Mouse (Mus musculus): ENCODE results near the gene Bhlhe23. TPM values are rescaled to one million over a fixed set of nuclear protein-coding genes. Genes with fewer than 3 reads are reported as not detected.

Gene Bhlhe23
- total RNA-seq, 2 experiments from 2014 or later, result not detected

DNA sequence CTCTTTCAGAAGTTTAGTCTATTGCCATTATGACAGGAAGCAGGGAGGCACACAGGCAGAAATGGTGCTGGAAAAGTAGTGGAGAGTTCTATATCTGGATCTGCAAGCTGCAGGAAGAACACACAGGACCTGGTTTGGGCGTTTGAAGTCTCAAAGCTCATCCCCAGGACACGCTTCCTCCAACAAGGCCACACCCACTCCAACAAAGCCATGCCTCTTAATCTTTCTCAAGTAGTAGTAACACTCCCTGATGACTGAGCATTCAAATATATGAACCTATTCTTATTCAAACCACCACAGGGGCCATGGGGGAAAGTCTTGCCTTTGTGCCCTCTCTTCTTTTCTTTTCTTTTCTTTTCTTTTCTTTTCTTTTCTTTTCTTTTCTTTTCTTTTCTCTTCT lies 3.6 kb upstream of the Bhlhe23 start:
- no peak for DNase-seq (ENCODE audit: low spot score in 2 of 2)
- intact Hi-C loops (cut with DNase I), result no loop called here

DNA sequence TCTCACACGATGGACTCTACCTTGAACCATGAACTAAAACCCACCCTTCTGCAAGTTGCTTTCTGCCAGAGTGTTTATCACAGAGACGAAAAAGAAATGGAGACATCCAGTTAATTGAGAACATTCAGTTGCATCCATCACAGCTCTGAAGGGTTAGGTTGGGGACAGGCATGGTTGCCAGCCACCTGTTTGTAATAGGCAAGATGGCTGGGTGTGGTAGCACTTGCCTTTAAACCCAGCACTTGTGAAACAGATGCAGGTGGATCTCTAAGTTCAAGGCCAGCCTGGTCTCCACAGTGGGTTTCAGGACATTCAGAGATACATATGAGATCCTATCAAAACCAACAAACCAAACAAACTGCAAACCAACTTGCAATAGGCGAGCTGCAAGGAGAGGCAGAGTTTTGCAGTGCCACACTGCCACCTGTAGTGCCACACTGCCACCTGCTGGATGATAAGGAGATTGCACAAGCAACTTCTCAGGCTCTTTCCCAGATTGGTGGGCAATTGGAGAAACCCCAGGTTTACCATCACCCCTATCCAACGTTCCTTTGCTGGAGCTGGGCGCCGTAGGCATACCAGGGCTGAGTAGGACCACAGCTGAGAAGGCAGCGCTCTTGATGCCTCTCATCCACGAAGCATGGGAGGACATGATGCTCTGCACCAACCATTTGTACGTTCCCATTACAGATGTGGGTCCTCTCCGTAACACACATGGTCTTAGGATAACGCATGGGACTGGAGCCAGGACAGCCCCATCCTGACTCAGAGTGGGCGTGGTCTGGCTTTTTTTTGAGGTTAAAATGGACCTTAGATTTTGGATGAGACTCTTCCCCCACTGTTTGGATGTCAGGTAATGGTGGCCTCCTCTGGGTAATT lies 2.8 kb upstream of the Bhlhe23 start:
- DNase-seq (ENCODE audit: low spot score in 2 of 2), result peak; percentile 67 to 79
- intact Hi-C loops (cut with DNase I), result loop anchor here (2.0 to 10.0 kb wide), 2 partner anchors 35 to 505 kb away; partner anchors contain the start of gene Cables2

GRCm38 (mm10) chr2:180775641-180776040 lies 1.1 kb downstream of the Bhlhe23 start:
- intact Hi-C loops (cut with DNase I), result loop anchor here (2.0 to 10.0 kb wide), 2 partner anchors 193 to 501 kb away; partner anchors contain the start of gene Cables2
- no peak for DNase-seq (ENCODE audit: low spot score in 2 of 2)

DNA sequence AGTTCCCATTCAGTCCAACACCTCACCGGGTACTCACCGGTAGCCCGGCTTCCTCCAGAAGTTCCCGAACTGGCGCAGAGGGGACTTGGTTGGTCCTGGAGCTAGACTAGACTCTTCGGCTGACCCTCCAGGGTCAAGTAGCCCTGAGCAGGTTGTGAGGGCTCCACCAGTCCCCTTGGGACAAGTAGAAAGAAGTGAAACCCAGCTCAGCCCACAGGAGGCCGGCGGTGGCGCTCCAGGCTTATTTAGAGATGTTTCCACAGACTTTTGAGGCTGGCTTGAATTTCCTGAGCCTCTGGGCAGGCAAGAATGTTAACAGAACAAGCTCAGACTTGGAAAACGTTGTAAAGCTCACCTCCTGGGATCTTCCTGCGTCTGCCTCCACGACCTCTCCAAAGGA lies 1.5 kb downstream of the Bhlhe23 start:
- intact Hi-C loops (cut with DNase I), result loop anchor here (10.0 kb wide), 1 partner anchor 500 kb away; the partner anchor contains the start of gene Cables2
- no peak for DNase-seq (ENCODE audit: low spot score in 2 of 2)

GRCm38 (mm10) chr2:180765713-180766112 lies 11.0 kb downstream of the Bhlhe23 start:
- DNase-seq (ENCODE audit: low spot score in 2 of 2), result no peak
- intact Hi-C loops (cut with DNase I), result no loop called here

DNA sequence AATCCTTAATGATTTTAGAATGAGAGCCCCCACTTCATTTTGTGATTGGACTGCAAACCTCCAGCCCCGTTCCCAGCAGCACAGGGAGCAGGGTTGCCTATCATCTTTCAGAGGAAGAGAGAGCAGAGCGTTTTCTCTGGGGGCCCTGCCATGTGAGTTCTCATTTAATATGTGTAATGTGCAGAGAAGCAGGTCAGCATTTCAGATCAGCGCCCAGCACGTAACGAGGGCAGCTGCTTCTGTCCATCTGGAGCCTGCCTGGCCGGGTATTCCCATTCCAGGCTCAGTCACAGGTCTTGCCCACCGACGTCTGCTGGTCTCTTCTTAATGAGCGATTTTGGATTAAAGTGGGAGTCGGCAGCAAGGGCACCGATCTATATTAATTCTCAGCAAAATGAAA lies 11.7 kb downstream of the Bhlhe23 start:
- no peak for DNase-seq (ENCODE audit: low spot score in 2 of 2)

DNA sequence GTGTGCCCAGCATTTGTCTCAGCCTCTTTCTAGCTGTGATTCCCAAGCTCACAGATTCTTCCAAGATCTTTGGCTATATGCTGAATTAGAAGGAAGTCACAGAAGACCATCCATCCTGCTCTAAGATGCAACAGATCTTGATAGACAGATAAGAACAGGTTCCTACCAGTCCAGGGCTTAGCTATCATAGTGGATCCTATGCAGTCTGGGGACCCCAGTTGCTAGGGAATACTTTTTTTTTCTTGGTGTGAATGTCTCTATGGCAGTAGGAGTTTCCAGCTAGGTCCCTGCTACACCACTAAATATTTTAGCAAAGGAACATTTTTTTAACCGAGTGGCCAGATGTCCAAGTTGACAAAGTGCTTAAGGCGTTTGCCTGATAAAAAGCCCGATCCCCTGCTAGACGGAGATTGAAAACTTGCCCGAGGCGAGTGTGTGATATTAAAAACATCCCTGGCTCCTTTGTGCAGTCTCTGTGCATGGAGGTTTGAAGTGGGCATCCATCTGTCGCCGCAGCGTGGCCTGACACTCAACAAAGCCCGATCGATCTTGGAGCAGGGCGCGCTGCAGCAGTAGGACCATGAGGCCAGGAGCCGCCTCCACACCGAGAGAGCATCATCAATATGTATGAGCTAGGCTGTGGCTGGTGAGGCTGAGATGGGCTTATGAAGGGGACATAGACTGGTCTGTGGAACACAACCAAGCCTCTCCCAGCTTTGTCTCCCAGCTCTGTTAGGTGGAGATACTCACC lies 18.0 kb downstream of the Bhlhe23 start:
- intact Hi-C loops (cut with DNase I), result no loop called here
- DNase-seq (ENCODE audit: low spot score in 2 of 2), result no peak

More for the DNA sequence above, 11.7 kb downstream of the Bhlhe23 start:
- intact Hi-C loops (cut with DNase I), result no loop called here

DNA sequence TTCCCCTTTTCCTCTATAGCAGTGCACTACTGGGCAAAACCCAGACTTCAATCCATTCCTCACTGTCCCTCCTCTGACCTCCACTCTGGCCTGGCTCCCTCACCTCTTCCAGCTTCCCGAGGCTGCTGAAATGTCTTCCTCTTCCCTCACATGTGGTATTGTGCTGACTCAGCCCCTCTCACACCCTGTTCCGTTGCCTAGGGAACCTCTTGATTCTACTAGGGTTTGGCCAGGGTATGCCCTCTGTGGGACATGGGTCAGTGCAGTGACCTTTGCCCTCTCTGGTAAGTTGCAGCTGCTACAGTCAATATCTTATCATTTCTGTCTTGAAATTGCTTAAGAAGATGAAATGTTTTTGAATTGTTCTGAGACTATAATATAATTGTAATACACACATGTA lies 19.9 kb downstream of the Bhlhe23 start:
- no peak for DNase-seq (ENCODE audit: low spot score in 2 of 2)
- intact Hi-C loops (cut with DNase I), result no loop called here

DNA sequence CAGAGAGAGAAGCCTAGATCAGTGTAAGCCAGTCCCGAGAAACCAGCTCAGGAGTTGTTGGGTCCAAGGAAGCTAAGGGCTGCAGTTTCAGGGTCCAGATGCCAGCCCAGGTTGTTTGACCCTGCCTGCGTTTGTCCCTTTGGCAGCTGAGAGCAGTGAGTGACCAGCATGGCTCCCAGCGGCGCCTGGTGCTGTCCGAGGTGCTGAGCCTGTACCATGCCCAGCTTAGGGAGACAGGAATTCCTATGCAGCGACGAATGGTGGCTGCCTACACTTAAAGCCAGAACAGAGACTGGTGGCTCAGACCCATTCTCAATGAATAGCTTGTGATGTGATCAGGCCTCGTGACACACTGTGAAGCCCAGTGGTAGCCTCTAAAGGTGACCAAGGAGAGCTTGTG lies 20.8 kb downstream of the Bhlhe23 start:
- no peak for DNase-seq (ENCODE audit: low spot score in 2 of 2)
- intact Hi-C loops (cut with DNase I), result no loop called here

DNA sequence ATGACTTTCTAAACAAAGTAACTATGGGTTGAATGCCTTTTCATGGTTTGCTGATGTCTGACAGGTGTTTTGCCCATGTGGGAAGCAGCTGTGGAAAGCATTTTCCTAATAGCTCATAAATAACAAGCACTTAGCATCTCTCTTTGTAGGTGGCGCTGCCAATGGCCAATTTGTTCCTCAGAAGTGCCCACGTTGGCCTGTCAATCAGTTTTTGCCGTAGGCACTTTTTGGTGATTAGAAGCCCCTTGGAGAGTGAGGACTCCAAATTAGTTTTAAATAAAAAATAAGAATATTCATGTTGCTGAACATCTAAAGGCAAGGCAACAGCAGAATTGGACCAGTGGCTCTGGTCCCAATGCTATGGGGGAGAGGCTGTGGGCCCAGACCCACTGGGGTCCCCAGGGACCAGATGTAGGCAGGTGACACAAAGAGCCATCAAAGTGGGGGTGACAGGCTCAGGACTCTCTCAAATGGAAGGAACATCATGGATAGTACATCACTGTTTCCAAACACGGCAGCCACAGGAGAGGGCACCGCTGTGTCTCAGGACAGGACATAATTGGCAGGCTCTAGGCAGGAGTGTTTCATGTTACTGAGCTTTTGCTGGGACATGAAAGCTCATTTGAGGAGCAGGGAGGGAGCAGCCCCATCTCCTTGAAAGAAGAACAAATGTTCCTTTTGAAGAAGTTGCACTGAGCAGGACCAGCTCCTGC lies 21.6 kb downstream of the Bhlhe23 start:
- DNase-seq (ENCODE audit: low spot score in 2 of 2), result no peak
- intact Hi-C loops (cut with DNase I), result no loop called here

DNA sequence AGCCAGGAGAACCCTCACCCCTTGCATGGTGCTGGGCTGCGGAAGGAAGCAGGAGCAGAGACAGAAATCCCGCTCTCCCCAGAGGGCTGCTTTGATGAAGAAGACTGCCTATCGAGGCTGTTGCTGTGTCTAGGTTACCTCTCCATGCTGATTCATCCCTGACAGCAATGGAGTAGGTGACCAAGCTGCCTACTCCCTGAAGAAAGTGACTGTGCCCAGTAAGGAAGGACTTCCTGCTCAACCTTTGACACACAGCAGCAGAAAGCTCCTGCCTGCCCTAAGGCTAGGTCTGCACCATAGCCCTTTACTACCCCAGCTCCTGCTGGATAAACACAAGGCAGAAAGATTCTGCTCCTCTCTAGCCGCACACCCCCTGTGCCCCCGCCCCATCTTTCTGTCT lies 27.8 kb downstream of the Bhlhe23 start:
- intact Hi-C loops (cut with DNase I), result loop anchor here (5.0 to 10.0 kb wide), 2 partner anchors 167 to 274 kb away; partner anchors contain the start of gene Mrgbp
- no peak for DNase-seq (ENCODE audit: low spot score in 2 of 2)

- DNase-seq (ENCODE audit: low spot score in 2 of 2), result no peak
- intact Hi-C loops (cut with DNase I), result loop anchor here (5.0 to 10.0 kb wide), 2 partner anchors 164 to 272 kb away; partner anchors contain the start of gene Mrgbp
Observed at GRCm38 (mm10) chr2:180746569-180747192, 30.0 kb downstream of the Bhlhe23 start.

GRCm38 (mm10) chr2:180745248-180745927 lies 31.3 kb downstream of the Bhlhe23 start:
- peak; percentile 92 for DNase-seq (ENCODE audit: low spot score in 2 of 2)
- intact Hi-C loops (cut with DNase I), result loop anchor here (2.0 to 10.0 kb wide), 3 partner anchors 33 to 271 kb away; partner anchors contain the start of gene Mrgbp

DNA sequence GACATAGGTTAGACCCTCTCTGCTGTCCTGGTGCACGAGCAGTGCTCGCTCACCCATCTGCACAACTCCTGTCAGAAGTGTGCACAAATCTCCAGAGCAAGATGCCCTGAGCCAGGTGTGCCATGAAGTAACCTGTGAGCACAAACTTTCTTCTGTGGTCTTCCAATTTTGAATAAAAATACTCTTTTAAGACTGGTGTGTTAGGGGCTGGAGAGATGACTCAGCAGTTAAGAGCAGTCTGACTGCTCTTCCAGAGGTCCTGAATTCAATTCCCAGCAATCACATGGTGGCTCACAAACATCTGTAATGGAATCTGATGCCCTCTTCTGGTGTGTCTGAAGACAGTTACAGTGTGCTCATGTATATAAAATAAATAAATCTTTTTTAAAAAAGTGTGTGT lies 33.4 kb downstream of the Bhlhe23 start:
- intact Hi-C loops (cut with DNase I), result loop anchor here (10.0 kb wide), 1 partner anchor 269 kb away; no protein-coding TSS in a partner anchor
- DNase-seq (ENCODE audit: low spot score in 2 of 2), result no peak

- intact Hi-C loops (cut with DNase I), result loop anchor here (10.0 kb wide), 1 partner anchor 268 kb away; no protein-coding TSS in a partner anchor
- DNase-seq (ENCODE audit: low spot score in 2 of 2), result no peak
Observed at GRCm38 (mm10) chr2:180742820-180743219, 33.9 kb downstream of the Bhlhe23 start.

GRCm38 (mm10) chr2:180741421-180741820 lies 35.3 kb downstream of the Bhlhe23 start:
- DNase-seq (ENCODE audit: low spot score in 2 of 2), result no peak
- intact Hi-C loops (cut with DNase I), result loop anchor here (10.0 kb wide), 1 partner anchor 267 kb away; no protein-coding TSS in a partner anchor

DNA sequence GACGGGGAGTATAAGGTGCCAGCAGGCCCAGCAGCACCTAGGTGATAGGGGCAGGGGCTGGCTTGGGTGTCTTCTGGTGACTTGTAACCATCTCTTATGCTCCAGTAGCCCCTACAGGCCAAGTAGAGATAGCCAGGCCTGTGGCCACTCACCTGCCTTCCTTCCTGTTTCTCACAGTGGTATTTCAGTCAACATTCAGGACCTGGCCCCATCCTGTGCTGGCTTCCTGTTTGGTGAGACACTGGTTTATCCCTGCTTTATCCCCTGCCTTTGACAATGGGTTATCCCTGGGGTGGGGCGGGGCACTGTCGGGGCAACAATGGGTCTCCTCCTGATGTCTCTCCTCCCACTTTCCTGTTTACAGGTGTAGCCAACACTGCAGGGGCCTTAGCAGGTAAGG lies 36.4 kb downstream of the Bhlhe23 start:
- intact Hi-C loops (cut with DNase I), result loop anchor here (10.0 kb wide), 1 partner anchor 266 kb away; no protein-coding TSS in a partner anchor
- no peak for DNase-seq (ENCODE audit: low spot score in 2 of 2)

DNA sequence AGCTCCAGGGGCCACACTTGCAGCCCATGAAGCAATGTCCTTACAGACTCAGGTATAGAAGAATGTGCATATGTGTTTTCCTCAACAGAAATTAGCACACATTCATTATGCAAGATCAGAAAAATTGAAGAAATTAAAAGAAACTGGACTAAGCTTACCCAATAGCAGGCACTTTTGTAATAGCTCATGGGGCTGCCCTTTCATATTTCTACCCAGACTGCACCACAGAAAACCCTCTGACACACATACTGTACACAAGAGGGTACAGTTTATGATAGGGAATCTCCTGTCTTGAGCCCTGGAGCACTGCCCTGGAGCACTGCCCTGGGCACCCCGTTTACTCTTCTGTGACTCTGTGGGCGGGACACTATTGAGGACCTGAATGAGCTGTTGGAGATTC lies 38.7 kb downstream of the Bhlhe23 start:
- intact Hi-C loops (cut with DNase I), result no loop called here
- DNase-seq (ENCODE audit: low spot score in 2 of 2), result no peak

Measured in left cerebral cortex, postnatal 14 days (tissue).